Mouse (Mus musculus) myocyte (in vitro differentiated cells): ENCODE measurements at regions not wholly inside any gene's neighbourhood (a gene's known extent, or its start where the extent isn't known, plus 50 kb on each side); places are given as distances from the start of the nearest gene placed in this dataset.

Experiments used
- POLR2A ChIP-seq: IDR thresholded peaks from one replicate; pipeline ENCODE4 v1.6.1; 2011; ENCODE audit warnings: low read depth, mild to moderate bottlenecking, control low read depth, moderate library complexity; ENCODE audit not compliant: insufficient read length
- SRF ChIP-seq: IDR thresholded peaks from one replicate; pipeline ENCODE4 v1.6.1; 2011; ENCODE audit warnings: low read depth; ENCODE audit not compliant: control insufficient read depth, insufficient read length

DNA sequence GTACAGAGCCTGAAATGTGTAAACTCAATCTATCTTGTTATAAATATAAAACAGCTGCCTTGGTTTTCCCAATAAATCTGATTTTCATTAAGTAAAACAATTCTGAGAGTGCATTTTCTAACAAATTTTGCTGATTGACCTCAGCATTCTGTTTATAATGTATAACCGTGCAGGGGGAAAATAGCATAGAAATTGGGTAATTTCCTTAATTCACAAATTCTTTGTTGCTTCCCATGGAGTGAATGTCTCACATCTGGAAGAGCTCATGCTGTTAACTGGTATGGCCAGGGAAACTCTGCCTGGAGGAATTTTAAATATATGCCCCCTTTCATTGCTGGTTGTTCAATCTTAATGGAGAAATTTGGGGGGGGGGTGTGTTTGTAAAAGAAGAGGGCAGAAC lies 317.4 kb upstream of the Thbs1 start:
- no peak for TF ChIP-seq POLR2A
- no peak for TF ChIP-seq SRF
